Mouse (Mus musculus) MEL (cell line): ENCODE results near the gene Cbx5. TPM values are rescaled to one million over a fixed set of nuclear protein-coding genes. Genes with fewer than 3 reads are reported as not detected.

Experiments used
- DNase-seq: peaks from one replicate; pipeline ENCODE4 v3.0.0; 2011; ENCODE audit warnings: low read depth, low spot score
- H3K27ac ChIP-seq: 2 replicates; pipeline ENCODE4 v1.5.1; 2012; ENCODE audit warnings: low read depth, mild to moderate bottlenecking, control low read depth, low read length, moderate library complexity; ENCODE audit not compliant: control insufficient read depth
- H3K27me3 ChIP-seq, 2 experiments: fragments of 150-350 bp in 1 of 2; sonication (generic) in 1 of 2; 2 replicates each; pipeline ENCODE4 v1.6.1; 2012; ENCODE audit warnings: low read length in 2 of 2, mild to moderate bottlenecking in 2 of 2, improper control_type of control experiment in 1 of 2, moderate library complexity in 1 of 2; ENCODE audit not compliant: insufficient read depth in 2 of 2, control insufficient read depth in 1 of 2
- H3K36me3 ChIP-seq, 2 experiments: 2 replicates each; pipeline ENCODE4 v1.6.1; 2012 to 2014; ENCODE audit warnings: low read length in 2 of 2, improper control_type of control experiment in 1 of 2, inconsistent platforms in 1 of 2, mild to moderate bottlenecking in 1 of 2; ENCODE audit not compliant: insufficient read depth in 2 of 2, control insufficient read depth in 1 of 2
- H3K4me1 ChIP-seq, 2 experiments: fragments of 150-350 bp in 1 of 2; sonication (generic) in 1 of 2; 2 replicates each; pipeline ENCODE4 v1.6.1; 2012; ENCODE audit warnings: low read length in 2 of 2, improper control_type of control experiment in 1 of 2, mild to moderate bottlenecking in 1 of 2; ENCODE audit not compliant: insufficient read depth in 2 of 2, control insufficient read depth in 1 of 2
- H3K4me3 ChIP-seq, 2 experiments: fragments of 150-350 bp in 1 of 2; sonication (generic) in 1 of 2; 2 replicates each; pipeline ENCODE4 v1.5.1; 2012; ENCODE audit warnings: low read depth in 2 of 2, low read length in 2 of 2, mild to moderate bottlenecking in 2 of 2, moderate library complexity in 2 of 2, control low read depth in 1 of 2, improper control_type of control experiment in 1 of 2; ENCODE audit not compliant: control insufficient read depth in 1 of 2, insufficient read depth in 1 of 2
- H3K79me2 ChIP-seq: 2 replicates; pipeline ENCODE4 v1.6.1; 2012; ENCODE audit warnings: mild to moderate bottlenecking, low read length, moderate library complexity; ENCODE audit not compliant: control insufficient read depth, poor library complexity, insufficient read depth
- H3K9ac ChIP-seq: 2 replicates; pipeline ENCODE4 v1.6.1; 2012; ENCODE audit warnings: low read depth, mild to moderate bottlenecking, control low read depth, low read length, moderate library complexity; ENCODE audit not compliant: control insufficient read depth, poor library complexity, severe bottlenecking
- H3K9me3 ChIP-seq: fragments of 150-350 bp; sonication (generic); replicated peaks from 2 replicates; pipeline ENCODE4 v1.6.1; 2012; ENCODE audit warnings: mild to moderate bottlenecking, low read length, improper control_type of control experiment, moderate library complexity; ENCODE audit not compliant: insufficient read depth
- BHLHE40 ChIP-seq: IDR thresholded peaks from 2 replicates; pipeline ENCODE4 v1.6.1; 2012; ENCODE audit warnings: low read depth, mild to moderate bottlenecking, inconsistent platforms, low read length, improper control_type of control experiment, borderline replicate concordance
- CTCF ChIP-seq, 3 experiments: IDR thresholded peaks in 2 of 3; conservative IDR thresholded peaks in 1 of 3; 2 replicates each; pipeline ENCODE4 v1.5.1; 2011 to 2012; ENCODE audit warnings: low read length in 3 of 3, low read depth in 2 of 3, mild to moderate bottlenecking in 2 of 3, improper control_type of control experiment in 1 of 3, inconsistent platforms in 1 of 3, mixed read lengths in 1 of 3, moderate library complexity in 1 of 3; ENCODE audit not compliant: control insufficient read depth in 1 of 3, insufficient read depth in 1 of 3, poor library complexity in 1 of 3, severe bottlenecking in 1 of 3
- E2F4 ChIP-seq: IDR thresholded peaks from 2 replicates; pipeline ENCODE4 v1.6.1; 2011; ENCODE audit warnings: low read depth, low read length, improper control_type of control experiment, borderline replicate concordance
- ELF1 ChIP-seq: IDR thresholded peaks from 2 replicates; pipeline ENCODE4 v1.6.1; 2014; ENCODE audit warnings: low read depth, mild to moderate bottlenecking, inconsistent platforms, low read length, improper control_type of control experiment, moderate library complexity
- GABPA ChIP-seq: IDR thresholded peaks from 2 replicates; pipeline ENCODE4 v1.6.1; 2012; ENCODE audit warnings: low read depth, mild to moderate bottlenecking, inconsistent platforms, low read length, improper control_type of control experiment, moderate library complexity
- GATA1 ChIP-seq: IDR thresholded peaks from 2 replicates; pipeline ENCODE4 v1.6.1; 2011; ENCODE audit warnings: low read depth, low read length, improper control_type of control experiment
- JUND ChIP-seq: IDR thresholded peaks from 2 replicates; pipeline ENCODE4 v1.6.1; 2011; ENCODE audit warnings: low read depth, mild to moderate bottlenecking, improper control_type of control experiment, low read length
- MAX ChIP-seq: IDR thresholded peaks from 2 replicates; pipeline ENCODE4 v1.6.1; 2011; ENCODE audit warnings: low read length, improper control_type of control experiment
- MEF2A ChIP-seq: IDR thresholded peaks from 2 replicates; pipeline ENCODE4 v1.6.1; 2014; ENCODE audit warnings: low read depth, mild to moderate bottlenecking, inconsistent platforms, low read length, improper control_type of control experiment; ENCODE audit not compliant: poor library complexity, insufficient replicate concordance, severe bottlenecking; ENCODE audit errors: extremely low read depth
- MXI1 ChIP-seq: IDR thresholded peaks from 2 replicates; pipeline ENCODE4 v1.6.1; 2011; ENCODE audit warnings: mild to moderate bottlenecking, low read depth, low read length, improper control_type of control experiment
- MYC ChIP-seq: IDR thresholded peaks from 2 replicates; pipeline ENCODE4 v1.6.1; 2011; ENCODE audit warnings: low read depth, mild to moderate bottlenecking, low read length, improper control_type of control experiment, moderate library complexity
- NELFE ChIP-seq: IDR thresholded peaks from 2 replicates; pipeline ENCODE4 v1.6.1; 2011; ENCODE audit warnings: low read depth, low read length, improper control_type of control experiment
- POLR2AphosphoS2 ChIP-seq: IDR thresholded peaks from 2 replicates; pipeline ENCODE4 v1.6.1; 2011; ENCODE audit warnings: low read length, improper control_type of control experiment
- SMC3 ChIP-seq: IDR thresholded peaks from 2 replicates; pipeline ENCODE4 v1.6.1; 2011; ENCODE audit warnings: low read depth, low read length, improper control_type of control experiment
- USF1 ChIP-seq: IDR thresholded peaks from 2 replicates; pipeline ENCODE4 v1.6.1; 2014; ENCODE audit warnings: low read depth, mild to moderate bottlenecking, inconsistent platforms, low read length, improper control_type of control experiment, moderate library complexity
- USF2 ChIP-seq, 2 experiments: IDR thresholded peaks; 2 replicates each; pipeline ENCODE4 v1.6.1; 2011 to 2012; ENCODE audit warnings: improper control_type of control experiment in 2 of 2, low read length in 2 of 2, borderline replicate concordance in 1 of 2, inconsistent platforms in 1 of 2, low read depth in 1 of 2, mild to moderate bottlenecking in 1 of 2; ENCODE audit not compliant: insufficient read depth in 1 of 2
- ZC3H11A ChIP-seq: IDR thresholded peaks from 2 replicates; pipeline ENCODE4 v1.6.1; 2012; ENCODE audit warnings: low read depth, mild to moderate bottlenecking, inconsistent platforms, low read length, improper control_type of control experiment
- ZKSCAN1 ChIP-seq: IDR thresholded peaks from 2 replicates; pipeline ENCODE4 v1.6.1; 2012; ENCODE audit warnings: low read depth, mild to moderate bottlenecking, inconsistent platforms, low read length, improper control_type of control experiment, moderate library complexity
- ZMIZ1 ChIP-seq: IDR thresholded peaks from 2 replicates; pipeline ENCODE4 v1.6.1; 2012; ENCODE audit warnings: low read depth, mild to moderate bottlenecking, inconsistent platforms, low read length, improper control_type of control experiment, moderate library complexity
- polyA plus RNA-seq, 2 experiments: library from polyadenylated mRNA; stranded (reverse) in 1 of 2; unstranded in 1 of 2; fragments of >175 nt in 1 of 2; fragments of >200 nt in 1 of 2; gene quantifications; 2 replicates each; pipeline versions ENCODE4 v1.2.1 to v1.2.4; 2012; ENCODE audit warnings: low replicate concordance in 2 of 2, low read depth in 1 of 2; ENCODE audit not compliant: insufficient read length in 2 of 2, insufficient read depth in 1 of 2, missing spikeins in 1 of 2
- total RNA-seq: library from RNA; depleted of rRNA; stranded (reverse); fragments of 300-350 nt; gene quantifications from 2 replicates; pipeline ENCODE4 v1.2.3, GENCODE M21; 2012

The Cbx5 gene
- total and polyA plus RNA-seq, 3 experiments = 39.8 to 67.1 (median 42.4) TPM

DNA sequence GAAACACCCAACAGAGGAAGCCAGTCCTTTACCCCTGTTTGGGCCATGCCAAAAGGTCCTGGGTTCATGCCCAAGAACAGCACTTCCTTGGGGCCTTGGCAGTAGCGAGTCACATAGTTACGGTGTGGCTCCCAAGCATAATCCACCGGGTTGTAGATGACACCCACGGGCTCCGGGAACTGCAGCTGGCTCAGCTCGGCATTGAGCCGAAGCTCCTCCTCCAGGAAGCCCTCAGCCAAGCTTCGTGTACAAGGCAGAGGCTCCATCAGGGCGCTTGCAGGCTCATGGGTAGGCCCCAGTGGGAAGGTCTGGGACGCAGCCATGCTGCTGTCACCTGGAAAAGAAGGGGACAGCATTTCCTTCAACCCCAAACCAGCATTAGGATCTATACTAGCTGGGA, 82.0 kb downstream of the Cbx5 start:
- DNase-seq = no peak
- TF ChIP-seq CTCF (IDR thresholded peaks at IDR 0.05 in 2 of 3, conservative IDR thresholded peaks at IDR 0.05 in 1 of 3; ENCODE audit: control insufficient read depth in 1 of 3, insufficient read depth in 1 of 3, low read depth in 2 of 3, low read length in 3 of 3, poor library complexity in 1 of 3, severe bottlenecking in 1 of 3) = no peak
- TF ChIP-seq MYC = no peak
- no peak for TF ChIP-seq USF1
- no peak for TF ChIP-seq ZC3H11A
- no peak for TF ChIP-seq GATA1
- TF ChIP-seq MAX = no peak
- TF ChIP-seq MEF2A = no peak
- TF ChIP-seq ZKSCAN1 = no peak
- TF ChIP-seq JUND = no peak
- no peak for TF ChIP-seq SMC3
- no peak for TF ChIP-seq NELFE
- H3K27ac ChIP-seq = no peak overlapping the region
- no peaks in the 10 kb centered on the region for H3K27me3 ChIP-seq
- H3K4me1 ChIP-seq = peaks cover 2 to 15% of the 10 kb centered on the region in 2 experiments; a peak in 3 of 4 replicates
- H3K79me2 ChIP-seq = no peaks in the 10 kb centered on the region; the same call in 1 of the 2 replicates
- no peak overlapping the region for H3K9ac ChIP-seq
- H3K9me3 ChIP-seq = no peaks in the 10 kb centered on the region
- no peak overlapping the region for H3K4me3 ChIP-seq
- H3K36me3 ChIP-seq = peaks cover 0 to 11% of the 10 kb centered on the region in 2 experiments; a peak in 2 of 4 replicates

DNA sequence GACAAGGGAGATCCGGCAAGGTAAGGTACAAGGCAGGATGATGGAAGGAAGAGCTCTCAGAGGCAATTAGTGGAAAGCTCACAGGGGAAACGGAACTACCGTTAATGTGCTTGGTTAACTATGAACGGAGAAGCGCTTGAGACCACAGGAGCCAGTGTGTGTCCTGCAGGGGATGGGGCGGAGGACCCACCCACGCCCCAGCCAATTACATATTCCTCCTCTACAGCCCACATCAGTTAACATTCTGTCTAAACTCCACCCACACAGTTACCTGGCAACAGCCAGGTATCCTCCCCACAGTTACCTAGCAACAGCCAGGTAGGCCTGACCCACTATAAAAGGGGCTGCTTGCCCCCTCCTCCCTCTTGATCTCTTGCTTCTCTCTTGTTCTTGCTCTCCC, 82.7 kb downstream of the Cbx5 start:
- H3K9me3 ChIP-seq = no peaks in the 10 kb centered on the region
- DNase-seq = no peak
- H3K4me1 ChIP-seq = peaks cover 3 to 20% of the 10 kb centered on the region in 2 experiments
- no peaks in the 10 kb centered on the region; the same call in 1 of the 2 replicates for H3K79me2 ChIP-seq
- H3K36me3 ChIP-seq = peaks cover 0 to 12% of the 10 kb centered on the region in 2 experiments; a peak in 2 of 4 replicates
- H3K4me3 ChIP-seq = no peak overlapping the region
- H3K27ac ChIP-seq = no peak overlapping the region
- TF ChIP-seq ZMIZ1 (no peak), GABPA (no peak), CTCF (IDR thresholded peaks at IDR 0.05 in 2 of 3, conservative IDR thresholded peaks at IDR 0.05 in 1 of 3; ENCODE audit: control insufficient read depth in 1 of 3, insufficient read depth in 1 of 3, low read depth in 2 of 3, low read length in 3 of 3, poor library complexity in 1 of 3, severe bottlenecking in 1 of 3) (no peak), E2F4 (no peak), ELF1 (no peak), MEF2A (no peak), POLR2AphosphoS2 (no peak), USF2 (IDR thresholded peaks at IDR 0.05; ENCODE audit: borderline replicate concordance in 1 of 2, insufficient read depth in 1 of 2, low read depth in 1 of 2, low read length in 2 of 2) (no peak), MXI1 (no peak), USF1 (no peak), BHLHE40 (no peak)
- TF ChIP-seq, all 39 proteins: peak for 0
- Histone ChIP-seq H3K9ac (no peak overlapping the region), H3K27me3 (no peaks in the 10 kb centered on the region)
